Mouse (Mus musculus) ES-Bruce4 (cell line): Measurements from ENCODE around the gene Kri1.

Experiments
- CTCF ChIP-seq: IDR thresholded peaks from one replicate; pipeline ENCODE4 v1.8.1; 2011; ENCODE audit warnings: low read depth, low read length
- POLR2A ChIP-seq: IDR thresholded peaks from one replicate; pipeline ENCODE4 v1.8.1; 2011; ENCODE audit warnings: low read length; ENCODE audit not compliant: insufficient read depth

DNA sequence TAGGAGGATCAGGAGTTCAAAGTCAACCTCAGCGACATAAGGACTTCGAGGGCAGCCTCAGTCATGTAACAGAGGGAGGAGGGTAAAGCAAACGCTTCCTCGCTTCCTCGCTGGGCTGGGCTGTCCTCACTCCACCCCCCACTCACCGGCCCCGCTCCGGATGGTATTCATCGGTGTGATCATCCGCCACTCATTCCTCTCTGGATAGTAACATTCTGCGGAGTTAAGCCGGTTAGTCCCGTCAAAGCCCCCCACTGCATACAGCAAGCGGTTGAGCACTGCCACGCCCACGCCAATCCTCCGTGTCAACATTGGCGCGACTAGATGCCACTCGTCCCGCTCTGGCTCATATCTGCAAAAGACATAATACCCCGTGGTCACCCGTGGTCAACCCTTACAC lies 56.2 kb downstream of the Kri1 start:
- TF ChIP-seq POLR2A (no peak), CTCF (no peak)
